Mouse (Mus musculus) gastrocnemius, postnatal 4 days (tissue): ENCODE measurements at regions not wholly inside any gene's neighbourhood (a gene's known extent, or its start where the extent isn't known, plus 50 kb on each side); places are given as distances from the start of the nearest gene placed in this dataset.

ENCODE experiments used
- DNase-seq, 2 experiments: peaks; one replicate each; pipeline ENCODE4 v3.0.0; 2021 to 2022; ENCODE audit warnings: low spot score in 2 of 2, mixed read lengths in 2 of 2

GRCm38 (mm10) chr15:96944741-96945140, 111.0 kb downstream of the Slc38a4 start:
- no peak for DNase-seq

GRCm38 (mm10) chr15:96942651-96943050, 113.1 kb downstream of the Slc38a4 start:
- no peak for DNase-seq

GRCm38 (mm10) chr15:96938406-96938805, 117.3 kb downstream of the Slc38a4 start:
- DNase-seq = no peak

GRCm38 (mm10) chr15:96937623-96938022, 118.1 kb downstream of the Slc38a4 start:
- DNase-seq = no peak

- DNase-seq = peak; percentile 77 to 87
Observed at GRCm38 (mm10) chr15:96936705-96937346, 118.9 kb downstream of the Slc38a4 start.

- DNase-seq = no peak
Observed at GRCm38 (mm10) chr15:96936216-96936615, 119.5 kb downstream of the Slc38a4 start.

- no peak for DNase-seq
Observed at GRCm38 (mm10) chr15:96933451-96933850, 122.3 kb downstream of the Slc38a4 start.

GRCm38 (mm10) chr15:96930531-96930930, 125.2 kb downstream of the Slc38a4 start:
- no peak for DNase-seq

GRCm38 (mm10) chr15:96929788-96930187, 126.0 kb downstream of the Slc38a4 start:
- no peak for DNase-seq

GRCm38 (mm10) chr15:96928692-96929091, 127.1 kb downstream of the Slc38a4 start:
- no peak for DNase-seq

GRCm38 (mm10) chr15:96927674-96928073, 128.1 kb downstream of the Slc38a4 start:
- no peak for DNase-seq

- no peak for DNase-seq
Observed at GRCm38 (mm10) chr15:96926660-96927059, 129.1 kb downstream of the Slc38a4 start.

- DNase-seq = no peak
Observed at GRCm38 (mm10) chr15:96916586-96916985, 139.2 kb downstream of the Slc38a4 start.

GRCm38 (mm10) chr15:96915544-96915943, 140.2 kb downstream of the Slc38a4 start:
- no peak for DNase-seq

GRCm38 (mm10) chr15:96914988-96915387, 140.8 kb downstream of the Slc38a4 start:
- DNase-seq = no peak

GRCm38 (mm10) chr15:96905520-96905919, 150.2 kb downstream of the Slc38a4 start:
- no peak for DNase-seq

- DNase-seq = no peak
Observed at GRCm38 (mm10) chr15:96903461-96903860, 152.3 kb downstream of the Slc38a4 start.

GRCm38 (mm10) chr15:96902781-96903180, 153.0 kb downstream of the Slc38a4 start:
- no peak for DNase-seq

GRCm38 (mm10) chr15:96901616-96902015, 154.1 kb downstream of the Slc38a4 start:
- DNase-seq = no peak

- no peak for DNase-seq
Observed at GRCm38 (mm10) chr15:96898285-96898684, 157.5 kb downstream of the Slc38a4 start.

GRCm38 (mm10) chr15:96884901-96885300, 170.9 kb downstream of the Slc38a4 start:
- no peak for DNase-seq

GRCm38 (mm10) chr15:96883754-96884153, 172.0 kb downstream of the Slc38a4 start:
- DNase-seq = no peak

GRCm38 (mm10) chr15:96882211-96882610, 173.5 kb downstream of the Slc38a4 start:
- no peak for DNase-seq
